Mouse (Mus musculus) central nervous system, embryonic 14 days (tissue): ENCODE data around the gene Umod. TPM values are rescaled to one million over a fixed set of nuclear protein-coding genes. Genes with fewer than 3 reads are reported as not detected.

ENCODE experiments used
- polyA plus RNA-seq: library from polyadenylated mRNA; depleted of rRNA; stranded (reverse); fragments of >200 nt; gene quantifications from 2 replicates; pipeline ENCODE4 v1.2.3, GENCODE M21; 2012; rRNA removed

Umod gene
- not detected in 2 replicates for polyA plus RNA-seq

DNA sequence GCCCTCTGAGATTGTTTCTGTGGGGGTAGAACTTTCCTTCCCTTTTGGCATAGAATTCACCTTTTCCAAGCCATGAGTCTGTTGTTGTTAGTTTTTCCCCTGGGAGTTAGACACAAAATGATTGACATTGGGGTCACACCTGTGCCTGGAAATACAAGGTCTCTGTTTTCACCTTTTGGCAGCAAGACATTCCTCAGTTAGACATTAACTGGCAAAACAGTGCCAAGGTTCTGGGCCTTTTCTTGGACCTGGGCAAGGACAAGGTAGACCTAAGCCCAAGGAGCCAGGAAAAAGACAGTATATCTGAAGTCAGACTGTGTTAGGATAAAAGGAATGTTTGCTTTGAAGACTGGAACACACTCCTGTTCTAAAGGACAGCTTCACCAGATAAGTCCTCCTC is at the start of gene Umod:
TSS of gene Umod (minus strand) at position 27 of the 400 bp plus-strand sequence.

DNA sequence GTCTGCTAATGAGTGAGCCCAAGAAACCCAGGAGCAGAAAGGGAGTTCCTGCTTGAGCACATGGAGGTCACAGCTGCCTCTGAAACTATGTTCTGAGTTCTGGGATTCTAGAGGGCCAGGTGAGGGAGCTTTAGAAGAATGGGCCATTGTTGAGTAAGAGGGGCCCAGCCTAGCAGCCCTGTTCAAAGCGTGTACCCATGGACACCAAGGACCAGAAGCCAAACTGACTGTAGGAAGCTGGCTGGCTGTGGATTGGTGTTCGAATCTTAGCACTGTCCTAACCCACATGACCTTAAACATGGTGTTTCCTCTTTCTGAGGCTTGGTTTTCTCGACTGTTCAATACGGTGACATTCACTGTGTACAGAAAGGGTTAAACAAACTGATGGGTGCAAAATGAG is 44.3 kb upstream of the Umod start, which contains the start of gene Pdilt:
TSS of gene Pdilt (minus strand) at position 101 of the 400 bp plus-strand sequence.

DNA sequence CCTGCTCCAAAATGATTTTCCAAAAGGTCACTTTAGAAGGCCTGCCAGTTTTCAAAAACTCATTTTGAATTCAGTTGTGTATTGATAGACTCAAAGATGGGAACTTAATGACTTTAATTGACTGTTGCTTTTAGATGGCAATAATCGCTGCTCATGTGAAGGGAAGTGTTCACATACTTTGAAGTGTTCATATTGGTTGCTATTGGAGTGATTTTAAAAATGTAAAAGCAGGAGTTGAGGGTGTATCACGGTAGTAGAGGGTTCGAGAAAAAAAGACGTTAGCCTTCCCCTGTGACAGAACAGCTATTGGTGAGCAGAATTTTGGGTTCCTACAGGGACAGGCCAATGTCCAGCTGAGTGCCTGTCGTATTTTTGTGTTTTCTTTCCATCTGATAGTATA is 40.1 kb upstream of the Umod start, which contains the start of gene Acsm5:
TSS of gene Acsm5 (plus strand) at position 301 of the 400 bp plus-strand sequence.

DNA sequence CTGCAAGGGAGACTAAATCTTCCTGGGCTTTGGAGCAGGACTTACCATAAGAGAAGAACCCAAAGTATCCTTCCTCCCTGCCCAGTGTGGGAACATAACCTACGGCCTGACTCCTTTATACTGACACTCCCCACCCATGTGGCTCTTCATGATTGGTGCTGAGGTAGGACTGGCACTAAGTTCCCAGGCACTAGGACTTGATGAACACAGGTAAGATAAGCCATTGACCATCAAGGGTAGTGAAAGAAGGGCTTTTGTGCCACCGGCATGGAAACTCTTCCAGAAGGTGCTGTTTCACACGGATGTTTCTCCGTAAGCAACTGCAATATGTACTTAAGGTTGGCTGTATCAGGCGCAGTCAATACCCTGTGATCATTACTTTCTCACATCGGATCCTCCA is 19.9 kb downstream of the Umod start, which contains the start of gene Gp2:
TSS of gene Gp2 (minus strand) at position 101 of the 400 bp plus-strand sequence.

Other genes with a start within 250 kb of the Umod start
- not detected in 2 replicates for gene Gp2, start 20.0 kb downstream of the Umod start, polyA plus RNA-seq
- 0.02 and 0.03 TPM in 2 replicates for gene Acsm5, start 40.2 kb upstream of the Umod start, polyA plus RNA-seq
- 0.09 and 0.10 TPM in 2 replicates for gene Pdilt, start 44.2 kb upstream of the Umod start, polyA plus RNA-seq
- not detected in 2 replicates for gene Acsm2, start 75.1 kb upstream of the Umod start, polyA plus RNA-seq
- gene Acsm1, start 127.7 kb upstream of the Umod start, polyA plus RNA-seq = 0.09 TPM in 1 of 2 replicates, not detected in the other
- gene Acsm4, start 210.7 kb upstream of the Umod start, polyA plus RNA-seq = 0.49 TPM in 1 of 2 replicates, not detected in the other
- gene Thumpd1, start 241.5 kb upstream of the Umod start, polyA plus RNA-seq = 49.1 and 50.4 TPM in 2 replicates